Mouse (Mus musculus): ENCODE measurements at regions not wholly inside any gene's neighbourhood (a gene's known extent, or its start where the extent isn't known, plus 50 kb on each side); places are given as distances from the start of the nearest gene placed in this dataset.

DNA sequence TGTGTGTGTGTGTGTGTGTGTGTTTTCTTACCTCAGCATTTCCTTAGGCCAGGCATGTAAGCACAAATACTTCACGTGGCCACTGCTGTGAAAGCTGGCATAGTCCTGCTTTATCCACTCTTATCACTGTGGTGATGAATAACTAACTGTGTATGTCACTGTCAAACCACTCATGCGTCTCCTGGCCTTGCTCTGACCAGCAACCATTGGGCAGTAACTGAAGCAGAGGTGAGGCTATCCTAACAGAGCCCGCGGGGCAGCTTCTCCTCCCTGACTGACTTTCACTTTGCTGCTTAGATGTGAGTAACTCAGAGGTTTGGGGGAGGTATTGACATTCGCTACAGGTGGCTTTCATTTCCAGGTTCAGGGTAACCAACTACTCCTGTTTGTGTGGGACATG, 122.0 kb upstream of the Rnaseh2b start:
- TF ChIP-seq EP300 (IDR thresholded peaks at IDR 0.05) (no peak), CTCF (IDR thresholded peaks at IDR 0.05) (no peak)
